In the genomic region with DNA sequence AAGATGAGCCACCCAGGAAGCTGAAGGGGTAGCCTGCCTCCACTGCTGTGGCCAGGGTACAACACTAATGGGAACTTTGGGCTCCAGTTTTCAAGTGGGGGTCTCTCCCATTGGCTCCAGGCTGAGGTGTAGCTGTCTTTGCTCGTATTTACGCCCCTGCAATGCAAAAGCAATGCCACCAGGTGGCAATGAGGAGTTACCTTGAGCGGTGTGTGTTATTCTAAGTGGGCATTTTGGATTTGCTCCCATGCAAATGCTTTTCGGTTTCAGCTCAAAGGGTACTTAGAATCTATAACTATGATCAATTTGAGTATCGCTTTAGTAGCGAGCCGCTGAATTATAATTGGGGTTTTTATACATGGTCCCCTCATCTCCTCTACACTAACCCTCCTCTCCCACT, we compare ENCODE assay signal across 10 mouse cellular contexts. TPM values are rescaled to one million over a fixed set of nuclear protein-coding genes. Genes with fewer than 3 reads are reported as not detected.
DNase-seq lines count a peak whose midpoint lies in the region; ATAC-seq and TF ChIP-seq lines count a peak whose summit lies in the region.
"Had no signal": no experiment of that assay in that cellular context is flagged by ENCODE, and none has a peak within 500 bp of the region (broad histone marks: within the 10 kb centered on the region; RNA-seq: fewer than 3 reads in every experiment).

No protein-coding gene starts in this region.

- DNase-seq in hindbrain, embryonic 10.5 days (ENCODE audit: low spot score) = peak; percentile 56
- peak; percentile 61 for DNase-seq in 416B (ENCODE audit: low read depth)
- peak; percentile 76 for DNase-seq in forelimb bud, embryonic 11.5 days (ENCODE audit: low read depth, low spot score)
- peak; percentile 80 for DNase-seq in lung, embryonic 14.5 days
- no peak for DNase-seq in adipocyte (ENCODE audit: low spot score)
- no peak for DNase-seq in spleen, postnatal 4 days (ENCODE audit: low spot score in 2 of 2)

- H3K27ac ChIP-seq in hindbrain, embryonic 10.5 days = peak overlapping the region; percentile 13; the same call in 1 of the 2 replicates
- no peak overlapping the region for H3K27ac ChIP-seq in hindbrain, embryonic 12.5 days
- H3K27ac ChIP-seq in lung, embryonic 14.5 days (ENCODE audit: low read depth) = no peak overlapping the region
- H3K27ac ChIP-seq: embryonic facial prominence, embryonic 13.5 days; liver, embryonic 15.5 days had no signal

- H3K4me3 ChIP-seq in hindbrain, embryonic 10.5 days = no peak overlapping the region
- H3K4me3 ChIP-seq in hindbrain, embryonic 12.5 days = no peak overlapping the region
- no peak overlapping the region for H3K4me3 ChIP-seq in E14TG2a.4 (replicated peaks; ENCODE audit: low read length)
- no peak overlapping the region for H3K4me3 ChIP-seq in lung, embryonic 14.5 days (ENCODE audit: low read depth, low read length)
- H3K4me3 ChIP-seq: embryonic facial prominence, embryonic 13.5 days; liver, embryonic 15.5 days had no signal

- TF ChIP-seq CTCF in E14TG2a.4 (conservative IDR thresholded peaks at IDR 0.05; ENCODE audit: low read length) = peak; percentile 86
- peak; percentile 80 for TF ChIP-seq CTCF in lung, embryonic 14.5 days (IDR thresholded peaks at IDR 0.05; ENCODE audit: low read depth)

- H3K4me1 ChIP-seq in hindbrain, embryonic 10.5 days (replicated peaks) = peaks cover 88% of the 10 kb centered on the region
- H3K4me1 ChIP-seq in hindbrain, embryonic 12.5 days = peaks cover 63% of the 10 kb centered on the region
- H3K4me1 ChIP-seq in E14TG2a.4 (replicated peaks; ENCODE audit: low read depth, low read length) = peaks cover 57% of the 10 kb centered on the region
- peaks cover 16% of the 10 kb centered on the region for H3K4me1 ChIP-seq in lung, embryonic 14.5 days (ENCODE audit: insufficient read depth)
- H3K4me1 ChIP-seq: liver, embryonic 15.5 days had no signal

- no peak overlapping the region for H3K9ac ChIP-seq in hindbrain, embryonic 12.5 days
- no peak overlapping the region for H3K9ac ChIP-seq in lung, embryonic 14.5 days
- H3K9ac ChIP-seq: embryonic facial prominence, embryonic 13.5 days; liver, embryonic 15.5 days had no signal

- 60% methylated on average over 7 of the region's 7 CpGs for WGBS in hindbrain, embryonic 10.5 days
- 63% methylated on average over 7 of the region's 7 CpGs for WGBS in hindbrain, embryonic 12.5 days
- WGBS in lung, embryonic 14.5 days = 56% methylated on average over 7 of the region's 7 CpGs

- peaks cover 4% of the 10 kb centered on the region; the same call in 1 of the 2 replicates for H3K27me3 ChIP-seq in hindbrain, embryonic 10.5 days (ENCODE audit: insufficient read depth, poor library complexity, severe bottlenecking)
- no peaks in the 10 kb centered on the region for H3K27me3 ChIP-seq in hindbrain, embryonic 12.5 days
- H3K27me3 ChIP-seq in E14TG2a.4 (ENCODE audit: insufficient read depth, low read length) = peaks cover 6% of the 10 kb centered on the region
- no peaks in the 10 kb centered on the region for H3K27me3 ChIP-seq in lung, embryonic 14.5 days (ENCODE audit: insufficient read depth, low read length)
- H3K27me3 ChIP-seq: embryonic facial prominence, embryonic 13.5 days had no signal

- no peak for ATAC-seq in hindbrain, embryonic 12.5 days (ENCODE audit: low FRiP score)
- ATAC-seq in lung, embryonic 14.5 days (ENCODE audit: insufficient read depth) = no peak

- H3K9me3 ChIP-seq in hindbrain, embryonic 10.5 days = peaks cover 4% of the 10 kb centered on the region; the same call in 1 of the 2 replicates
- H3K9me3 ChIP-seq in hindbrain, embryonic 12.5 days (replicated peaks) = 0 out of 2 replicates have a peak, but pooled peaks cover 3% of the 10 kb centered on the region
- no peaks in the 10 kb centered on the region for H3K9me3 ChIP-seq in E14TG2a.4 (ENCODE audit: low read length)
- no peaks in the 10 kb centered on the region for H3K9me3 ChIP-seq in lung, embryonic 14.5 days (ENCODE audit: low read depth, low read length)
- H3K9me3 ChIP-seq: liver, embryonic 15.5 days had no signal

- peaks cover 58% of the 10 kb centered on the region for H3K36me3 ChIP-seq in hindbrain, embryonic 10.5 days
- H3K36me3 ChIP-seq in hindbrain, embryonic 12.5 days = no peaks in the 10 kb centered on the region
- H3K36me3 ChIP-seq in E14TG2a.4 (ENCODE audit: insufficient read depth, low read length) = no peaks in the 10 kb centered on the region
- H3K36me3 ChIP-seq in lung, embryonic 14.5 days (ENCODE audit: insufficient read depth) = no peaks in the 10 kb centered on the region
- H3K36me3 ChIP-seq: embryonic facial prominence, embryonic 13.5 days; liver, embryonic 15.5 days had no signal

- no peak overlapping the region for H3K4me2 ChIP-seq in hindbrain, embryonic 12.5 days (replicated peaks)
- H3K4me2 ChIP-seq in lung, embryonic 14.5 days = no peak overlapping the region
- H3K4me2 ChIP-seq: embryonic facial prominence, embryonic 13.5 days; liver, embryonic 15.5 days had no signal

RNA-seq across cellular contexts. Expression of a gene that starts 57.6 kb away (rescaled TPM):
- polyA plus RNA-seq in hindbrain, embryonic 10.5 days (2016; fragmentation: Nextera tagmentation; extraction: Ambion mirVana) = 159 and 169 TPM in 2 replicates
- 88.2 and 89.2 TPM in 2 replicates for polyA plus RNA-seq in hindbrain, embryonic 12.5 days (2016; fragmentation: Nextera tagmentation; extraction: Ambion mirVana)
- 13.7 and 16.6 TPM in 2 replicates for polyA plus RNA-seq in lung, embryonic 14.5 days (2014; fragmentation: Nextera tagmentation; extraction: Ambion mirVana)

Comparison
In these comparisons a context has a peak if more than half of its experiments do, and no peak if none do; other contexts are left out.
1. DNase-seq: peak in hindbrain, embryonic 10.5 days (single experiment), 416B (single experiment), forelimb bud, embryonic 11.5 days (single experiment) and lung, embryonic 14.5 days (single experiment); none in adipocyte (single experiment) and spleen, postnatal 4 days (0 of 2).